Mouse (Mus musculus) cortical plate, adult 2 months (tissue): ENCODE results near the gene Nell1.

ENCODE experiments used
- CTCF ChIP-seq: fragments of 200-500 bp; IDR thresholded peaks from 2 replicates; pipeline ENCODE4 v1.5.1; 2011; ENCODE audit warnings: mild to moderate bottlenecking, control low read depth, low read length; ENCODE audit not compliant: insufficient read depth; ENCODE audit errors: extremely low read depth
- POLR2A ChIP-seq: fragments of 200-500 bp; IDR thresholded peaks from 2 replicates; pipeline ENCODE4 v1.6.1; 2011; ENCODE audit warnings: mild to moderate bottlenecking, low read length, control low read depth; ENCODE audit not compliant: insufficient read depth; ENCODE audit errors: extremely low read depth

DNA sequence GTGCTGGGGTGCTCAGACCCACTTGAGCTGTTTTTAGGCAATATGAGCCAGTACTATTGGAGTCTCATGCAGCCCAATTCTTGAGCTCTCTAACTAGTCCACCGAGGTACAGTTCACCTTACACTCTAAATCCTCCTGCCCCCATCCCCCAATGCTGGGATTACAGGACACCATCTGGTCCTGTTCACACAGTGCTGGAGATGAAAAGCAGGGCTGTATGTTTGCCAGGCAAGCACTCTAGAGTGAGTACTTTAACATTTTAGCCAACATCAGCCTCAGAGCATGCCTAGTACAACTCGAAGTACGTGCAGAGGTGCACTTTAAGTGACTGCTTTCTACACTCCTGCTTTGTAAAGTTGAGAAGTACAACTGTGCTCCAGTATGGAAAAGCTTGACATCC lies 46.1 kb upstream of the Nell1 start:
- TF ChIP-seq POLR2A: no peak
- no peak for TF ChIP-seq CTCF
